8 mouse cellular contexts compared by ENCODE assay signal in genomic region chr12:51729058-51729457, GRCm38 (mm10). TPM values are rescaled to one million over a fixed set of nuclear protein-coding genes. Genes with fewer than 3 reads are reported as not detected.
DNase-seq lines count a peak whose midpoint lies in the region; ATAC-seq and TF ChIP-seq lines count a peak whose summit lies in the region.

No protein-coding gene starts in this region.

- peak overlapping the region; percentile 45 for H3K27ac ChIP-seq in intestine, embryonic 15.5 days
- H3K27ac ChIP-seq in forebrain, embryonic 12.5 days, result no peak overlapping the region

- no peaks in the 10 kb centered on the region for H3K36me3 ChIP-seq in intestine, embryonic 15.5 days
- peaks cover 2% of the 10 kb centered on the region; the same call in 1 of the 2 replicates for H3K36me3 ChIP-seq in forebrain, embryonic 12.5 days (replicated peaks)

- peak; percentile 35 to 54 for DNase-seq in lung, adult 18-20 months
- DNase-seq in lung, adult 2 months, result no peak
- peak; percentile 61 for DNase-seq in gastrocnemius, adult 18-20 months (ENCODE audit: low spot score)
- DNase-seq in lung, postnatal 10 days, result peak; percentile 81
- no peak for DNase-seq in testis, postnatal 10 days (ENCODE audit: low spot score)
- DNase-seq in cerebellum, adult 8-10 months, result no peak

- no peaks in the 10 kb centered on the region for H3K27me3 ChIP-seq in intestine, embryonic 15.5 days (replicated peaks)
- peaks cover 3% of the 10 kb centered on the region for H3K27me3 ChIP-seq in forebrain, embryonic 12.5 days

- H3K9ac ChIP-seq in intestine, embryonic 15.5 days, result no peak overlapping the region
- no peak overlapping the region for H3K9ac ChIP-seq in forebrain, embryonic 12.5 days

- ATAC-seq in intestine, embryonic 15.5 days, result no peak
- no peak for ATAC-seq in forebrain, embryonic 12.5 days (ENCODE audit: low FRiP score)

- TF ChIP-seq CTCF in lung, adult 2 months (IDR thresholded peaks at IDR 0.05; ENCODE audit: insufficient read depth, low read length), result no peak

- 28% methylated on average over 11 of the region's 11 CpGs for WGBS in lung, adult 2 months
- WGBS in intestine, embryonic 15.5 days, result 61% methylated on average over 11 of the region's 11 CpGs
- 87% methylated on average over 11 of the region's 11 CpGs for WGBS in forebrain, embryonic 12.5 days

- TF ChIP-seq POLR2A in lung, adult 2 months (IDR thresholded peaks at IDR 0.05; ENCODE audit: borderline replicate concordance, extremely low read depth, low read depth, low read length), result no peak

- H3K9me3 ChIP-seq in intestine, embryonic 15.5 days, result no peaks in the 10 kb centered on the region
- H3K9me3 ChIP-seq in forebrain, embryonic 12.5 days, result no peaks in the 10 kb centered on the region

- no peaks in the 10 kb centered on the region; the same call in 1 of the 2 replicates for H3K4me1 ChIP-seq in lung, adult 2 months (ENCODE audit: control insufficient read depth, insufficient read depth, low read length)
- peaks cover 3% of the 10 kb centered on the region for H3K4me1 ChIP-seq in intestine, embryonic 15.5 days (replicated peaks)
- H3K4me1 ChIP-seq in forebrain, embryonic 12.5 days, result no peaks in the 10 kb centered on the region

- H3K4me3 ChIP-seq in lung, adult 2 months (replicated peaks; ENCODE audit: extremely low read depth, low read depth, low read length), result no peak overlapping the region
- H3K4me3 ChIP-seq in intestine, embryonic 15.5 days (replicated peaks), result no peak overlapping the region
- no peak overlapping the region for H3K4me3 ChIP-seq in forebrain, embryonic 12.5 days (replicated peaks)

- no peak overlapping the region for H3K4me2 ChIP-seq in intestine, embryonic 15.5 days (replicated peaks)
- H3K4me2 ChIP-seq in forebrain, embryonic 12.5 days, result no peak overlapping the region

RNA-seq across cellular contexts. Expression of gene Strn3, which starts 37.4 kb away (rescaled TPM):
- 19.3 and 19.9 TPM in 2 replicates for polyA plus RNA-seq in lung, adult 2 months (2012; rRNA removed)
- total RNA-seq in gastrocnemius, adult 18-20 months (2021), result 100 to 1,000 TPM; 148 to 171 TPM
- polyA plus RNA-seq in intestine, embryonic 15.5 days (2015; fragmentation: Nextera tagmentation; extraction: Ambion mirVana), result 32.8 TPM in 2 replicates
- 57.3 and 63.5 TPM in 2 replicates for polyA plus RNA-seq in forebrain, embryonic 12.5 days (2016; fragmentation: Nextera tagmentation; extraction: Ambion mirVana)

RNA-seq across cellular contexts. Expression of gene Ap4s1, which starts 38.2 kb away (rescaled TPM):
- 8.8 and 10.9 TPM in 2 replicates for polyA plus RNA-seq in lung, adult 2 months (2012; rRNA removed)
- 10 to 100 TPM; 59.6 to 61.8 TPM for total RNA-seq in gastrocnemius, adult 18-20 months (2021)
- polyA plus RNA-seq in intestine, embryonic 15.5 days (2015; fragmentation: Nextera tagmentation; extraction: Ambion mirVana), result 26.9 and 28.0 TPM in 2 replicates
- polyA plus RNA-seq in forebrain, embryonic 12.5 days (2016; fragmentation: Nextera tagmentation; extraction: Ambion mirVana), result 50.8 and 52.6 TPM in 2 replicates

Comparison
In these comparisons a context has a peak if more than half of its experiments do, and no peak if none do; other contexts are left out.
1. DNase-seq: peak in lung, adult 18-20 months (2 of 2), gastrocnemius, adult 18-20 months (single experiment) and lung, postnatal 10 days (single experiment); none in lung, adult 2 months (single experiment), testis, postnatal 10 days (single experiment) and cerebellum, adult 8-10 months (single experiment).